Mouse (Mus musculus) erythroblast, embryonic 14.5 days (primary cell): ENCODE measurements around the gene Gm10837.

Source experiments
- GATA1 ChIP-seq: IDR thresholded peaks from 2 replicates; pipeline ENCODE4 v1.6.1; 2012; ENCODE audit warnings: low read length, inconsistent platforms, mixed read lengths
- TAL1 ChIP-seq: IDR thresholded peaks from 3 replicates; pipeline ENCODE4 v1.6.1; 2012; ENCODE audit warnings: low read length, inconsistent platforms, mixed read lengths

GRCm38 (mm10) chr14:122475557-122476040 lies 14.8 kb upstream of the Gm10837 start:
- TF ChIP-seq GATA1 (no peak), TAL1 (no peak)
